Comparison of ENCODE assay signal across 9 mouse cellular contexts in the genomic region with DNA sequence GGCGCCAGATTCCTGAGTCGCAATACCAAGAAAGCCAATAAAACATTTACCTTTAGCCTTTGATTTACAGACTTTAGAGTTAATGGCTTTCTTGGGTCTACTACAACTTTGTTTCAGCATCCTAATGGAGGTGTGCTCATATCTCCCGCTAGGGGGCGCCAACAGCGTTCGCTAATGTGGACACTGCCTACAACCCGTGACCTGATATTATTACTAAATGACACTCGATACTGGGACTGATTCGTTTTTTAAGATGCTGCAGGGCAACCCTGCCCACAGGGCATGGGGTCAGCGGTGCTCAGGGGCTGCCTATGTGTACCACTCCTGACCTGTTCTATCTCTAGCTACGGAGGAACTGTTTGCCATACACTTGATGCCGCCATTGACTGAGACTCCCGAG.
DNase-seq lines count a peak whose midpoint lies in the region; ATAC-seq and TF ChIP-seq lines count a peak whose summit lies in the region.
"Had no signal": no experiment of that assay in that cellular context is flagged by ENCODE, and none has a peak within 500 bp of the region (broad histone marks: within the 10 kb centered on the region; RNA-seq: fewer than 3 reads in every experiment).

No protein-coding gene starts in this region.

- no peaks in the 10 kb centered on the region for H3K36me3 ChIP-seq in hindbrain, embryonic 11.5 days (ENCODE audit: control insufficient read depth, insufficient read depth, low read length)
- H3K36me3 ChIP-seq in hindbrain, embryonic 16.5 days (ENCODE audit: control insufficient read depth, insufficient read depth, low read length), result no peaks in the 10 kb centered on the region
- H3K36me3 ChIP-seq in limb, embryonic 13.5 days, result no peaks in the 10 kb centered on the region
- H3K36me3 ChIP-seq: neural tube, embryonic 12.5 days had no signal

- H3K9ac ChIP-seq in hindbrain, embryonic 11.5 days (ENCODE audit: low read depth, low read length), result no peak overlapping the region
- no peak overlapping the region for H3K9ac ChIP-seq in hindbrain, embryonic 16.5 days (ENCODE audit: low read depth, low read length)
- no peak overlapping the region for H3K9ac ChIP-seq in limb, embryonic 13.5 days
- H3K9ac ChIP-seq: neural tube, embryonic 12.5 days had no signal

- no peaks in the 10 kb centered on the region for H3K4me1 ChIP-seq in hindbrain, embryonic 11.5 days (replicated peaks; ENCODE audit: control insufficient read depth, insufficient read depth, low read length)
- 0 out of 2 replicates have a peak, but pooled peaks cover 3% of the 10 kb centered on the region for H3K4me1 ChIP-seq in hindbrain, embryonic 16.5 days (ENCODE audit: control insufficient read depth, insufficient read depth, low read depth, low read length)
- H3K4me1 ChIP-seq in cortical plate, adult 2 months (ENCODE audit: control insufficient read depth, insufficient read depth, low read length), result no peaks in the 10 kb centered on the region
- H3K4me1 ChIP-seq in limb, embryonic 13.5 days, result peaks cover 27% of the 10 kb centered on the region
- H3K4me1 ChIP-seq: neural tube, embryonic 12.5 days had no signal

- TF ChIP-seq POLR2A in cortical plate, adult 2 months (IDR thresholded peaks at IDR 0.05; ENCODE audit: extremely low read depth, insufficient read depth, low read length), result no peak

- H3K9me3 ChIP-seq in hindbrain, embryonic 11.5 days (ENCODE audit: control insufficient read depth, low read length), result no peaks in the 10 kb centered on the region
- H3K9me3 ChIP-seq in hindbrain, embryonic 16.5 days (ENCODE audit: control insufficient read depth, low read length), result no peaks in the 10 kb centered on the region
- no peaks in the 10 kb centered on the region for H3K9me3 ChIP-seq in limb, embryonic 13.5 days
- H3K9me3 ChIP-seq: neural tube, embryonic 12.5 days had no signal

- DNase-seq in hindbrain, embryonic 11.5 days (ENCODE audit: low spot score), result peak; percentile 54
- DNase-seq in ES-CJ7 (ENCODE audit: low read depth, low spot score), result peak; percentile 36
- DNase-seq in urinary bladder, postnatal 14 days (ENCODE audit: low spot score), result no peak
- no peak for DNase-seq in Muller cell, postnatal 12 days (ENCODE audit: inconsistent ontology term)
- DNase-seq in spleen, postnatal 36 days (ENCODE audit: low spot score in 2 of 2), result no peak

- H3K27ac ChIP-seq in hindbrain, embryonic 11.5 days (ENCODE audit: low read depth, low read length), result no peak overlapping the region
- H3K27ac ChIP-seq in hindbrain, embryonic 16.5 days (ENCODE audit: low read depth, low read length), result no peak overlapping the region
- no peak overlapping the region for H3K27ac ChIP-seq in cortical plate, adult 2 months (ENCODE audit: insufficient read depth, low read length)
- no peak overlapping the region; the same call in 1 of the 2 replicates for H3K27ac ChIP-seq in limb, embryonic 13.5 days
- H3K27ac ChIP-seq: neural tube, embryonic 12.5 days had no signal

- 0 out of 2 replicates have a peak, but pooled peaks cover 2% of the 10 kb centered on the region for H3K27me3 ChIP-seq in hindbrain, embryonic 11.5 days (ENCODE audit: control insufficient read depth, insufficient read depth, low read length)
- no peaks in the 10 kb centered on the region for H3K27me3 ChIP-seq in hindbrain, embryonic 16.5 days (replicated peaks; ENCODE audit: control insufficient read depth, insufficient read depth, low read length)
- H3K27me3 ChIP-seq in limb, embryonic 13.5 days, result peaks cover 12% of the 10 kb centered on the region; the same call in 1 of the 2 replicates
- H3K27me3 ChIP-seq: neural tube, embryonic 12.5 days had no signal

- 50% methylated on average over 13 of the region's 13 CpGs for WGBS in hindbrain, embryonic 11.5 days
- 50% methylated on average over 13 of the region's 13 CpGs for WGBS in hindbrain, embryonic 16.5 days
- WGBS in limb, embryonic 13.5 days, result 36% methylated on average over 13 of the region's 13 CpGs

- 0 out of 2 replicates have a peak, but pooled peaks have one; percentile 10 for ATAC-seq in hindbrain, embryonic 11.5 days (ENCODE audit: low FRiP score)
- no peak for ATAC-seq in hindbrain, embryonic 16.5 days
- ATAC-seq in limb, embryonic 13.5 days (ENCODE audit: low FRiP score, low read depth), result no peak

- H3K4me2 ChIP-seq in hindbrain, embryonic 11.5 days (replicated peaks; ENCODE audit: low read depth, low read length), result no peak overlapping the region
- H3K4me2 ChIP-seq in hindbrain, embryonic 16.5 days (ENCODE audit: low read length), result no peak overlapping the region
- H3K4me2 ChIP-seq in limb, embryonic 13.5 days (replicated peaks), result 0 out of 2 replicates have a peak overlapping the region, but pooled peaks have one; percentile 19
- H3K4me2 ChIP-seq: neural tube, embryonic 12.5 days had no signal

- TF ChIP-seq CTCF in cortical plate, adult 2 months (IDR thresholded peaks at IDR 0.05; ENCODE audit: extremely low read depth, insufficient read depth, low read length), result peak; percentile 22; the same call in 1 of the 2 replicates

- no peak overlapping the region for H3K4me3 ChIP-seq in hindbrain, embryonic 11.5 days (ENCODE audit: low read depth, low read length)
- H3K4me3 ChIP-seq in hindbrain, embryonic 16.5 days (ENCODE audit: low read length), result no peak overlapping the region
- no peak overlapping the region for H3K4me3 ChIP-seq in cortical plate, adult 2 months (ENCODE audit: insufficient read depth, low read length)
- H3K4me3 ChIP-seq in limb, embryonic 13.5 days, result no peak overlapping the region
- H3K4me3 ChIP-seq: neural tube, embryonic 12.5 days had no signal

Comparison
In these comparisons a context has a peak if more than half of its experiments do, and no peak if none do; other contexts are left out.
1. DNase-seq: peak in hindbrain, embryonic 11.5 days (single experiment) and ES-CJ7 (single experiment); none in urinary bladder, postnatal 14 days (single experiment), Muller cell, postnatal 12 days (single experiment) and spleen, postnatal 36 days (0 of 2).